Mouse (Mus musculus): ENCODE data around the gene Chmp5.

GRCm38 (mm10) chr4:40936175-40936839 is 11.9 kb upstream of the Chmp5 start:
- TF ChIP-seq CTCF (IDR thresholded peaks at IDR 0.05; ENCODE audit: low read depth) (no peak), EP300 (IDR thresholded peaks at IDR 0.05; ENCODE audit: low read depth) (no peak)

Measured in liver, postnatal 0 days (tissue).